Mouse (Mus musculus): ENCODE data around the gene Frmd5. TPM values are rescaled to one million over a fixed set of nuclear protein-coding genes. Genes with fewer than 3 reads are reported as not detected.

Gene Frmd5
- polyA plus RNA-seq, 1 experiment from 2014 or later, result 2.8 TPM

DNA sequence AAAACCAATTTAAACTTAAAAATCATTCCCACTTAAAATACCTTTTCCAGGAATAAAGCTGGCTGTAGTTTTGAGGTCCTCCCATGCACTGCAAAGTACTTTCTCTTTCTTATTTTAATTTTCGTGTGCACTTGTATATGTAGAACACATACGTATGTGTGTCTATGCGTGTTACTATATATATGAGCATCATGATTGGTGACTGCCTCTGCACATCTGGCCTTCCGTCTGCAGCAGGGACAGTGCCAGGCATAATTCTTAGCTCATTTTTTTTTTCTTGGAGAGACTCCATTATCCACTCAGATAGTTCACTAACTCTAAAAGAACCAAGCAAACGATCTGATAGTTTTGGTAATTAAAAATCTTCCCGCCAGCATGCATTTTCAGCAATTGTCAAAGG is 56.8 kb downstream of the Frmd5 start:
- ATAC-seq (ENCODE audit: insufficient read depth) (no peak), DNase-seq (no peak)
- Histone ChIP-seq H3K4me2 (no peak overlapping the region), H3K9ac (no peak overlapping the region), H3K36me3 (ENCODE audit: insufficient read depth) (no peaks in the 10 kb centered on the region), H3K27me3 (ENCODE audit: insufficient read depth, low read length) (no peaks in the 10 kb centered on the region), H3K4me3 (ENCODE audit: low read depth, low read length) (no peak overlapping the region), H3K4me1 (ENCODE audit: insufficient read depth) (no peaks in the 10 kb centered on the region), H3K9me3 (ENCODE audit: low read depth, low read length) (no peaks in the 10 kb centered on the region), H3K27ac (ENCODE audit: low read depth) (no peak overlapping the region)
- no peak for TF ChIP-seq CTCF (IDR thresholded peaks at IDR 0.05; ENCODE audit: low read depth)
- 63% methylated on average over 6 of the region's 6 CpGs for WGBS

DNA sequence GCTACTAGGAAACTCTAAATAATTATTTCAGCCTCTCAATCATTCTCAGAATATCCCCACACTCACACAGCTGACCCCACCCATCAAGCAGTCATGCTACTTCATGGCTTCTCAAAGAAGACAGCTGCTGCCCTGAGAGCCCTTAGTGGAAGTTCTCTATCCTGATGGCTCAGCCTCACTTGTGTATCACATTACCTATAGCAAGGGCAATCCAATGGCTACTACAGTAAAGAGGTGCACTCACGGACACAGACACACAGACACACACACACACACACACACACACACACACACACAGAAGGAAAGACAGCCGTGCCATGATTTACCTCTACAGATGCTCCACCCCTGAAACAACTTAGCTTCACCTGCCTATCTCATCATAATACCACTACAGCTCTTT is 65.7 kb downstream of the Frmd5 start:
- H3K4me2 ChIP-seq, result no peak overlapping the region
- no peaks in the 10 kb centered on the region for H3K27me3 ChIP-seq (ENCODE audit: insufficient read depth, low read length)
- no peaks in the 10 kb centered on the region for H3K36me3 ChIP-seq (ENCODE audit: insufficient read depth)
- H3K9ac ChIP-seq, result no peak overlapping the region
- DNase-seq (no peak), ATAC-seq (ENCODE audit: insufficient read depth) (no peak)
- no peaks in the 10 kb centered on the region for H3K9me3 ChIP-seq (ENCODE audit: low read depth, low read length)
- TF ChIP-seq CTCF (IDR thresholded peaks at IDR 0.05; ENCODE audit: low read depth), result no peak
- WGBS, result 90% methylated on average over 2 of the region's 2 CpGs
- no peaks in the 10 kb centered on the region for H3K4me1 ChIP-seq (ENCODE audit: insufficient read depth)
- no peak overlapping the region for H3K4me3 ChIP-seq (ENCODE audit: low read depth, low read length)
- no peak overlapping the region for H3K27ac ChIP-seq (ENCODE audit: low read depth)

DNA sequence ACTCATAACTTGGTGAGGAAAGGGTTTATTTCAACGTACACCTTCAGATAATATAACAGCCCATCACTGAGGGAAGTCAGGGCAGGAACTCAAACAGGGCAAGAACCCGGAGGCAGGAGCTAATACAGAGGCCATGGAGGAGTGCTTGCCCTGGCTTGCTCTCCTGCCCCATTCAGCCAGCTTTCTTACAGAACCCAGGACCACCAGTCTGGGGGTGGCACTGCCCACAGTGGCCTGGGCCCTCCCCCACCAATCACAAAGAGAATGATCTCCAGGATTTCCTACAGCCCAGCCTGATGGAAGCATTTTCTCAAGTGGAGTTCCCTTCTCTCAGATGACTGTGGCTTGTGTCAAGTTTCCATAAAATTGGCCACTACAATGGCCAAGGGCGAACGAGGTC is 67.5 kb downstream of the Frmd5 start:
- ATAC-seq (ENCODE audit: insufficient read depth) (no peak), DNase-seq (no peak)
- WGBS, result 87% methylated on average over 4 of the region's 4 CpGs
- no peak overlapping the region for H3K27ac ChIP-seq (ENCODE audit: low read depth)
- H3K9me3 ChIP-seq (ENCODE audit: low read depth, low read length), result no peaks in the 10 kb centered on the region
- H3K27me3 ChIP-seq (ENCODE audit: insufficient read depth, low read length), result no peaks in the 10 kb centered on the region
- no peaks in the 10 kb centered on the region for H3K36me3 ChIP-seq (ENCODE audit: insufficient read depth)
- TF ChIP-seq CTCF (IDR thresholded peaks at IDR 0.05; ENCODE audit: low read depth), result no peak
- no peak overlapping the region for H3K9ac ChIP-seq
- no peak overlapping the region for H3K4me3 ChIP-seq (ENCODE audit: low read depth, low read length)
- H3K4me1 ChIP-seq (ENCODE audit: insufficient read depth), result no peaks in the 10 kb centered on the region
- H3K4me2 ChIP-seq, result no peak overlapping the region

DNA sequence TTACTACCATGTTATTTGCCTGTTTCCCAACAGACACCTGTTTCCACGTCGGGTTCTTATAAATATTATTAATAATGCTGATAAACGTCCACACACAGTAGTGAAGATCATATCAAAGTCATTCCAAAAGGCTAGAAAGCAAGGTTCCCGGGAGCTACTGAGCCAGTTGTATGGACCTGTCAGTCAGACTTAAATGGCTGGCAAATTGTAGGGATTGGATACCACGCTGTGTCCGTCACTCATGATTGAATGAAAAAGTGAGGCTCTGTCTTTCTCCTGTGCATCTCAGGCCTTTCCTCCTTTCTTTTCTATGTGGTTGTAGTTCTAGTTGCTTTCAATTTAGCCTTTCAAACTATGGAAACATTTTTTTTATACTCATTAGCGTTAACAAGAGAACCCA is 73.5 kb downstream of the Frmd5 start:
- 75% methylated on average over 7 of the region's 7 CpGs for WGBS
- H3K36me3 ChIP-seq (ENCODE audit: insufficient read depth), result no peaks in the 10 kb centered on the region
- H3K9ac ChIP-seq, result no peak overlapping the region
- no peaks in the 10 kb centered on the region for H3K9me3 ChIP-seq (ENCODE audit: low read depth, low read length)
- no peak overlapping the region for H3K27ac ChIP-seq (ENCODE audit: low read depth)
- ATAC-seq (ENCODE audit: insufficient read depth), result no peak
- no peak overlapping the region for H3K4me2 ChIP-seq
- H3K4me1 ChIP-seq (ENCODE audit: insufficient read depth), result no peaks in the 10 kb centered on the region
- no peak for TF ChIP-seq CTCF (IDR thresholded peaks at IDR 0.05; ENCODE audit: low read depth)
- DNase-seq, result no peak
- no peak overlapping the region for H3K4me3 ChIP-seq (ENCODE audit: low read depth, low read length)
- no peaks in the 10 kb centered on the region for H3K27me3 ChIP-seq (ENCODE audit: insufficient read depth, low read length)

DNA sequence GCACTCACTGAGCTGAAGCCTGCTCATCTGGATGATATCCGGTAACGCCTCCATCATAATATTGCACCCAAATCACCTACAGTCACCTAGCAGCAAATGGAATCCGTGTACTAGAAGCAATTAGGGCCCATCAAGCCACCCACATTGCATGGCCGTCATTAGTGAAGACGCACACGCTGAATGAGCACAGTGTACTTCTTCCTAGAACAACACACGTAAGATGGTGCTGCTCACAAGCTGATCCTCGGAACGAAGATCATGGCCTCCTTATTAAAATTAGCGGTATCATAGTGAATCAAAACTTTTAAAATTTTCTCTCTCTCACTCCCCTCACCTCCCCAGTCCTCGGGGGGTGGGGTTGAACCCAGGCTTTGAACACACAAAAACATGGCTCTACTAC is 76.4 kb downstream of the Frmd5 start:
- no peaks in the 10 kb centered on the region for H3K36me3 ChIP-seq (ENCODE audit: insufficient read depth)
- ATAC-seq (ENCODE audit: insufficient read depth) (no peak), DNase-seq (no peak)
- TF ChIP-seq CTCF (IDR thresholded peaks at IDR 0.05; ENCODE audit: low read depth), result no peak
- no peaks in the 10 kb centered on the region for H3K27me3 ChIP-seq (ENCODE audit: insufficient read depth, low read length)
- H3K27ac ChIP-seq (ENCODE audit: low read depth), result no peak overlapping the region
- H3K4me1 ChIP-seq (ENCODE audit: insufficient read depth), result no peaks in the 10 kb centered on the region
- H3K4me3 ChIP-seq (ENCODE audit: low read depth, low read length), result no peak overlapping the region
- no peak overlapping the region for H3K9ac ChIP-seq
- WGBS, result 91% methylated on average over 11 of the region's 11 CpGs
- H3K9me3 ChIP-seq (ENCODE audit: low read depth, low read length), result no peaks in the 10 kb centered on the region
- H3K4me2 ChIP-seq, result no peak overlapping the region

DNA sequence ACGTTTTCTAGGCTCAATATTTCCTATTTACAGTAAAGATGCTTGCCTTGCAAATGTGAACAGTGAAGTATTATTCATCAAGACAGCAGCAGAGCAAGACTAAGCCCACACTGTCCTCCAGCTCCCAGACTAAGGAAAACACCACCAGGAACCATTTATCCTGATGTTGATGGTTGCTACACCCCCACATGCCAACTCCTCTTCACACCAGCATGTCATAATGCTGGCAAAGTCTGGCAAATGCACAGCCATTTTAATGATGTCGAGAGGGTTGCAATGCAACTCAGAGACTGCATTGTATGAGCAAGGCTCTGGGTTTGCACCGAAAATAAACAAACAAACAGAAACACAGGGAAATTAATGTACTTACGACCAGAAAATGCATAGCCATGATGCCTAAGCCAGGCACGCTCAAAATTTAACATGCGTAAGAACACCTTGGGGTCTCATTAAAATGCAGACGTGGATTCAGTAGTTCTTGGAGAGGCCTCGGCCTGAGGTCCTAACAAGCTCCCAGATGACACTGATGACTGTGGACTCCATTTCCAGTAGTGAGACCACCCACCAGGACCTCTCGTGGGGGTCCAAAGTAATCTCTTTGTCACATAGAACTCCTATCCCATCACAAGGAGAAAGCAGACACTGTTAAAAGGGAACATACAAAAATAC is 77.8 kb downstream of the Frmd5 start:
- ATAC-seq (ENCODE audit: insufficient read depth), result no peak

DNA sequence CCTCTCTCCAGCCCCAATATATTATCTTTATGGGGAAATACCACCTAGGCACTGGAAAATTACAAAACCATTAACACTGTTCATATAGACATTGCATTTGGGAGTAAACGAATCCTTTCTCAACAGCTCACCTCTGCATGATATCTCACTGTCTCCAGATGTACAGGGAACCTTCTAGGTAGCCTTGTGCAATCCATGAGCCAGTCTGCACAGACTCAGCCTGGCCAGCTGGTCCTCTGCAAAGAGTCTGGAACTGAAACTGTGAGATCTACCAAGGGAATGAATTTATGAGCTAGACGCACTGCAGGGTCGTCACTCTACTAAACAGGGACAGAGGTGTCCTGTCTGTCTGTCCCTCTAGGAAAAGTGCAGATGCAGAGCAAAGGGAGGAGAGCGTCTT is 82.0 kb downstream of the Frmd5 start:
- no peak for TF ChIP-seq CTCF (IDR thresholded peaks at IDR 0.05; ENCODE audit: low read depth)
- Histone ChIP-seq H3K9me3 (ENCODE audit: low read depth, low read length) (no peaks in the 10 kb centered on the region), H3K27me3 (ENCODE audit: insufficient read depth, low read length) (no peaks in the 10 kb centered on the region), H3K27ac (ENCODE audit: low read depth) (no peak overlapping the region), H3K9ac (no peak overlapping the region), H3K4me1 (ENCODE audit: insufficient read depth) (no peaks in the 10 kb centered on the region), H3K4me3 (ENCODE audit: low read depth, low read length) (no peak overlapping the region), H3K4me2 (no peak overlapping the region), H3K36me3 (ENCODE audit: insufficient read depth) (no peaks in the 10 kb centered on the region)
- no peak for ATAC-seq (ENCODE audit: insufficient read depth)
- 67% methylated on average over 4 of the region's 4 CpGs for WGBS
- DNase-seq, result no peak

More for the DNA sequence above, 77.8 kb downstream of the Frmd5 start:
- no peak overlapping the region for H3K4me3 ChIP-seq (ENCODE audit: low read depth, low read length)
- H3K4me1 ChIP-seq (ENCODE audit: insufficient read depth), result no peaks in the 10 kb centered on the region
- no peak overlapping the region for H3K4me2 ChIP-seq
- no peak overlapping the region for H3K27ac ChIP-seq (ENCODE audit: low read depth)
- no peaks in the 10 kb centered on the region for H3K36me3 ChIP-seq (ENCODE audit: insufficient read depth)
- no peaks in the 10 kb centered on the region for H3K9me3 ChIP-seq (ENCODE audit: low read depth, low read length)
- no peaks in the 10 kb centered on the region for H3K27me3 ChIP-seq (ENCODE audit: insufficient read depth, low read length)
- WGBS, result 74% methylated on average over 9 of the region's 9 CpGs
- no peak overlapping the region for H3K9ac ChIP-seq
- no peak for TF ChIP-seq CTCF (IDR thresholded peaks at IDR 0.05; ENCODE audit: low read depth)
- no peak for DNase-seq

DNA sequence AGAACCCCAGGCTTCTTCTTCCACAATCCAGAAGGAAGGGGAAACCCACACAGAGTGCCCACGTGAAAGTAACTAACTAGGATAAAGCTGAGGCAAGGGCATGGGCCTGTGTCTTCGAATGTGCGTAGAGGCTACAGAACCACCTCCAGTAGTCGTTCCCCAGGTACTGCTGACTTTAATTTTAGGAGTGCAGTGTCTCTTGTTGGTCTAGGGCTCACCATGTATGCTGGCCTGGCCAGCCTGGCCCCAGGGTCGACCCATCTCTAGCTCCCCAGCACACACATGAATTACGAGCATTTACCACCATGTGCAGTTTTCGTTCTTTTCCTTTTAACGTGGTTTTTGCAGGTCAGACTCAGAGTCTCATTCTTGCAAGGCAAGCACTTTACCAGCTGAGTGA is 83.1 kb downstream of the Frmd5 start:
- Histone ChIP-seq H3K4me1 (ENCODE audit: insufficient read depth) (no peaks in the 10 kb centered on the region), H3K9me3 (ENCODE audit: low read depth, low read length) (no peaks in the 10 kb centered on the region), H3K9ac (no peak overlapping the region), H3K4me2 (no peak overlapping the region), H3K36me3 (ENCODE audit: insufficient read depth) (no peaks in the 10 kb centered on the region), H3K4me3 (ENCODE audit: low read depth, low read length) (no peak overlapping the region), H3K27ac (ENCODE audit: low read depth) (no peak overlapping the region), H3K27me3 (ENCODE audit: insufficient read depth, low read length) (no peaks in the 10 kb centered on the region)
- no peak for DNase-seq
- no peak for TF ChIP-seq CTCF (IDR thresholded peaks at IDR 0.05; ENCODE audit: low read depth)
- WGBS, result 77% methylated on average over 8 of the region's 8 CpGs
- ATAC-seq (ENCODE audit: insufficient read depth), result no peak
